Mouse (Mus musculus): Measurements from ENCODE around the gene Trim14. TPM values are rescaled to one million over a fixed set of nuclear protein-coding genes. Genes with fewer than 3 reads are reported as not detected.

Trim14 gene
- polyA plus RNA-seq, 1 experiment from 2014 or later, result 2.3 TPM

GRCm38 (mm10) chr4:46445237-46445945, 90.5 kb downstream of the Trim14 start:
- H3K9ac ChIP-seq, result peak overlapping the region; percentile 36; the same call in 1 of the 2 replicates

More at GRCm38 (mm10) chr4:46445237-46445945, 90.5 kb downstream of the Trim14 start:
- Histone ChIP-seq H3K27ac (peak overlapping the region; percentile 13; the same call in 1 of the 2 replicates), H3K4me3 (no peak overlapping the region), H3K36me3 (no peaks in the 10 kb centered on the region), H3K27me3 (no peaks in the 10 kb centered on the region), H3K9me3 (no peaks in the 10 kb centered on the region), H3K4me1 (peaks cover 8% of the 10 kb centered on the region; the same call in 1 of the 2 replicates), H3K4me2 (no peak overlapping the region)
- no peak for ATAC-seq (ENCODE audit: insufficient number of reproducible peaks, insufficient read depth, low FRiP score, low TSS enrichment, low read depth)
- WGBS, result 35% methylated on average over 9 of the region's 9 CpGs

Other genes with a start within 250 kb of the Trim14 start
- 0.81 and 0.91 TPM in 2 replicates for gene Foxe1, start 192.5 kb downstream of the Trim14 start, polyA plus RNA-seq (2015; fragmentation: Nextera tagmentation; extraction: Ambion mirVana)
- 8.3 and 9.3 TPM in 2 replicates for gene Trmo, start 146.7 kb downstream of the Trim14 start, polyA plus RNA-seq (2015; fragmentation: Nextera tagmentation; extraction: Ambion mirVana)
- gene Hemgn, start 122.6 kb downstream of the Trim14 start, polyA plus RNA-seq (2015; fragmentation: Nextera tagmentation; extraction: Ambion mirVana), result 0.87 and 4.4 TPM in 2 replicates
- gene Anp32b, start 85.2 kb downstream of the Trim14 start, polyA plus RNA-seq (2015; fragmentation: Nextera tagmentation; extraction: Ambion mirVana), result 313 and 339 TPM in 2 replicates
- 88.1 and 105 TPM in 2 replicates for gene Nans, start 46.9 kb downstream of the Trim14 start, polyA plus RNA-seq (2015; fragmentation: Nextera tagmentation; extraction: Ambion mirVana)
- gene Coro2a, start 66.1 kb upstream of the Trim14 start, polyA plus RNA-seq (2015; fragmentation: Nextera tagmentation; extraction: Ambion mirVana), result 2.7 and 3.3 TPM in 2 replicates
- 2.0 and 2.8 TPM in 2 replicates for gene Tbc1d2, start 114.1 kb upstream of the Trim14 start, polyA plus RNA-seq (2015; fragmentation: Nextera tagmentation; extraction: Ambion mirVana)